Mouse (Mus musculus): ENCODE measurements around the gene Pou2f2.

DNA sequence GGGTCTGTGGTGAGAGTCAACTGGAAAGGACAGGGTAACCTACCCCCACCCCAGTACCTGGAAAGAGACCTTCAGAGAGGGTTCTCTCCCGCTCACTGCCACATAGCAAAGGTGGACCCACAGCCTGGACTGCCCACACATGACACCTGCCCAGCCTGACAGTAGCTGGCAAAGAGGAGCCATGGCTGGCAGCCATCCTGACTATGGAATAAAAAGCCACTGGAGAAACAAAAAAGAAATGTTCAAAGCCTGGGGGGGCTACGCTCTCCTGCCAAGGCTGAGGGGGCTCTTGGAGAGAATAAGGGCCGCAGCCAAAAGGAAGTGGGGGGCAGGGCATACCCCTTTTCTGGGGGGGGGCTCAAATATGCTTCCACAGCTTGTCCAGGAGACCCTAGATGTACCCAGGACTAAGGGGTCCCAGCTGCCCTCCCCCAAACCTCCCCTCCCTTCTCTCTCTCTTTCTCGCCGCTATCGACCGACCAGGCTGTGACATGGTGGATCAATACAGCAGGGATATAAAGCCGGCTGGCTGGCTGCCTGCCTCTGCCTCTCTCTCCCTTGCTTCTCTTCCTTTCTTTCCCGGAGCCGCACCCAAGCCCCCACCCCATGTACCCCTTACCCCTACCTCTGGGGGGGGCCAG lies 27.5 kb downstream of the Pou2f2 start:
- TF ChIP-seq CTCF (IDR thresholded peaks at IDR 0.05; ENCODE audit: low read depth, low read length): no peak
- TF ChIP-seq POLR2A (IDR thresholded peaks at IDR 0.05; ENCODE audit: extremely low read depth, insufficient read depth, low read length): no peak

All from liver, adult 2 months (tissue).